Mouse (Mus musculus): ENCODE results near the gene Fas. TPM values are rescaled to one million over a fixed set of nuclear protein-coding genes. Genes with fewer than 3 reads are reported as not detected.

Fas gene
- 0.17 and 0.42 TPM in 2 replicates for polyA plus RNA-seq (2015; fragmentation: Nextera tagmentation; extraction: Ambion mirVana)

GRCm38 (mm10) chr19:34289948-34290789 lies at the start of gene Fas:
Fas (plus strand) TSS chr19:34290666.
- H3K36me3 ChIP-seq, result no peaks in the 10 kb centered on the region
- H3K4me2 ChIP-seq (replicated peaks), result peak within 1 kb of the TSS; percentile 52
- ATAC-seq (replicated peaks), result peak; percentile 97
- 2% methylated on average over 19 of the region's 19 CpGs for WGBS
- H3K4me1 ChIP-seq, result peaks cover 12% of the 10 kb centered on the region
- peak within 1 kb of the TSS; percentile 30 for H3K4me3 ChIP-seq
- H3K27me3 ChIP-seq, result no peaks in the 10 kb centered on the region
- peak within 1 kb of the TSS; percentile 24 for H3K9ac ChIP-seq (replicated peaks)
- H3K9me3 ChIP-seq, result no peaks in the 10 kb centered on the region
- H3K27ac ChIP-seq (replicated peaks), result no peak within 1 kb of the TSS

GRCm38 (mm10) chr19:34241247-34241915 lies 49.1 kb upstream of the Fas start:
- H3K4me1 ChIP-seq, result no peaks in the 10 kb centered on the region
- H3K27ac ChIP-seq (replicated peaks), result no peak overlapping the region
- no peaks in the 10 kb centered on the region for H3K27me3 ChIP-seq
- no peaks in the 10 kb centered on the region for H3K9me3 ChIP-seq
- H3K36me3 ChIP-seq, result no peaks in the 10 kb centered on the region
- H3K4me3 ChIP-seq, result no peak overlapping the region
- WGBS, result 67% methylated on average over 15 of the region's 15 CpGs
- H3K9ac ChIP-seq (replicated peaks), result no peak overlapping the region
- no peak overlapping the region for H3K4me2 ChIP-seq (replicated peaks)
- 0 out of 2 replicates have a peak, but pooled peaks have one; percentile 3 for ATAC-seq (replicated peaks)

- no peak overlapping the region for H3K9ac ChIP-seq (replicated peaks)
- no peak overlapping the region for H3K4me3 ChIP-seq
- H3K36me3 ChIP-seq, result no peaks in the 10 kb centered on the region
- H3K4me2 ChIP-seq (replicated peaks), result no peak overlapping the region
- no peaks in the 10 kb centered on the region for H3K9me3 ChIP-seq
- no peaks in the 10 kb centered on the region for H3K4me1 ChIP-seq
- H3K27me3 ChIP-seq, result no peaks in the 10 kb centered on the region
- ATAC-seq (replicated peaks), result no peak
- no peak overlapping the region for H3K27ac ChIP-seq (replicated peaks)
Observed at GRCm38 (mm10) chr19:34242925-34243324, 47.5 kb upstream of the Fas start.

GRCm38 (mm10) chr19:34244056-34244455 lies 46.4 kb upstream of the Fas start:
- no peaks in the 10 kb centered on the region for H3K9me3 ChIP-seq
- H3K4me2 ChIP-seq (replicated peaks), result no peak overlapping the region
- no peak overlapping the region for H3K27ac ChIP-seq (replicated peaks)
- no peaks in the 10 kb centered on the region for H3K27me3 ChIP-seq
- H3K9ac ChIP-seq (replicated peaks), result no peak overlapping the region
- H3K4me1 ChIP-seq, result no peaks in the 10 kb centered on the region
- WGBS, result 21% methylated on average over 6 of the region's 6 CpGs
- H3K4me3 ChIP-seq, result no peak overlapping the region
- peak; percentile 34 for ATAC-seq (replicated peaks)
- H3K36me3 ChIP-seq, result no peaks in the 10 kb centered on the region

- Histone ChIP-seq H3K4me3 (no peak overlapping the region), H3K9ac (replicated peaks) (no peak overlapping the region), H3K36me3 (no peaks in the 10 kb centered on the region), H3K4me2 (replicated peaks) (no peak overlapping the region), H3K4me1 (no peaks in the 10 kb centered on the region), H3K9me3 (no peaks in the 10 kb centered on the region), H3K27me3 (no peaks in the 10 kb centered on the region), H3K27ac (replicated peaks) (no peak overlapping the region)
- ATAC-seq (replicated peaks), result no peak
- 81% methylated on average over 5 of the region's 5 CpGs for WGBS
Observed at GRCm38 (mm10) chr19:34248558-34248957, 41.9 kb upstream of the Fas start.

GRCm38 (mm10) chr19:34250621-34251020 lies 39.8 kb upstream of the Fas start:
- H3K4me2 ChIP-seq (replicated peaks), result no peak overlapping the region
- no peak overlapping the region for H3K9ac ChIP-seq (replicated peaks)
- H3K4me1 ChIP-seq, result no peaks in the 10 kb centered on the region
- no peak overlapping the region for H3K27ac ChIP-seq (replicated peaks)
- no peaks in the 10 kb centered on the region for H3K27me3 ChIP-seq
- ATAC-seq (replicated peaks), result no peak
- WGBS, result 90% methylated on average over 4 of the region's 4 CpGs
- H3K4me3 ChIP-seq, result no peak overlapping the region
- no peaks in the 10 kb centered on the region for H3K9me3 ChIP-seq
- H3K36me3 ChIP-seq, result no peaks in the 10 kb centered on the region

GRCm38 (mm10) chr19:34251900-34252299 lies 38.6 kb upstream of the Fas start:
- H3K36me3 ChIP-seq, result no peaks in the 10 kb centered on the region
- H3K27me3 ChIP-seq, result no peaks in the 10 kb centered on the region
- no peak overlapping the region for H3K9ac ChIP-seq (replicated peaks)
- no peak overlapping the region for H3K4me3 ChIP-seq
- no peaks in the 10 kb centered on the region for H3K9me3 ChIP-seq
- H3K4me1 ChIP-seq, result no peaks in the 10 kb centered on the region
- H3K27ac ChIP-seq (replicated peaks), result no peak overlapping the region
- WGBS, result 78% methylated on average over 2 of the region's 2 CpGs
- no peak overlapping the region for H3K4me2 ChIP-seq (replicated peaks)
- ATAC-seq (replicated peaks), result no peak

- Histone ChIP-seq H3K4me2 (replicated peaks) (no peak overlapping the region), H3K27ac (replicated peaks) (no peak overlapping the region), H3K27me3 (no peaks in the 10 kb centered on the region), H3K4me1 (no peaks in the 10 kb centered on the region), H3K9me3 (no peaks in the 10 kb centered on the region), H3K36me3 (no peaks in the 10 kb centered on the region), H3K9ac (replicated peaks) (no peak overlapping the region), H3K4me3 (no peak overlapping the region)
- WGBS, result 85% methylated on average over 9 of the region's 9 CpGs
- ATAC-seq (replicated peaks), result no peak
Observed at GRCm38 (mm10) chr19:34252450-34252849, 38.0 kb upstream of the Fas start.

- Histone ChIP-seq H3K4me3 (no peak overlapping the region), H3K36me3 (no peaks in the 10 kb centered on the region), H3K4me1 (no peaks in the 10 kb centered on the region), H3K27ac (replicated peaks) (no peak overlapping the region), H3K27me3 (no peaks in the 10 kb centered on the region), H3K9ac (replicated peaks) (no peak overlapping the region), H3K4me2 (replicated peaks) (no peak overlapping the region), H3K9me3 (no peaks in the 10 kb centered on the region)
- WGBS, result 37% methylated on average over 14 of the region's 14 CpGs
- ATAC-seq (replicated peaks), result no peak
Observed at GRCm38 (mm10) chr19:34254101-34254879, 36.2 kb upstream of the Fas start.

GRCm38 (mm10) chr19:34254880-34255681 lies 35.4 kb upstream of the Fas start, which contains the start of gene Acta2:
Acta2 (minus strand) TSS chr19:34255590.
- Histone ChIP-seq H3K27me3 (no peaks in the 10 kb centered on the region), H3K4me2 (replicated peaks) (no peak within 1 kb of the TSS), H3K27ac (replicated peaks) (no peak within 1 kb of the TSS), H3K9ac (replicated peaks) (no peak within 1 kb of the TSS), H3K4me1 (no peaks in the 10 kb centered on the region), H3K36me3 (no peaks in the 10 kb centered on the region), H3K4me3 (no peak within 1 kb of the TSS), H3K9me3 (no peaks in the 10 kb centered on the region)
- no peak for ATAC-seq (replicated peaks)
- 70% methylated on average over 16 of the region's 16 CpGs for WGBS

GRCm38 (mm10) chr19:34256149-34256548 lies 34.3 kb upstream of the Fas start:
- no peak overlapping the region for H3K9ac ChIP-seq (replicated peaks)
- H3K27ac ChIP-seq (replicated peaks), result no peak overlapping the region
- H3K36me3 ChIP-seq, result no peaks in the 10 kb centered on the region
- H3K4me2 ChIP-seq (replicated peaks), result no peak overlapping the region
- 87% methylated on average over 5 of the region's 5 CpGs for WGBS
- H3K9me3 ChIP-seq, result no peaks in the 10 kb centered on the region
- ATAC-seq (replicated peaks), result no peak
- H3K27me3 ChIP-seq, result no peaks in the 10 kb centered on the region
- no peaks in the 10 kb centered on the region for H3K4me1 ChIP-seq
- H3K4me3 ChIP-seq, result no peak overlapping the region
